Mouse (Mus musculus) limb, embryonic 11.5 days (tissue): ENCODE data around the gene Cdh18. TPM values are rescaled to one million over a fixed set of nuclear protein-coding genes. Genes with fewer than 3 reads are reported as not detected.
A peak's percentile ranks its signal among the peaks of the same experiment; 100 is the strongest.
"Not testable (repeated sequence)": the region's sequence is repeated elsewhere in the genome, so short reads cannot be mapped to it uniquely, and the experiment has no call there.

Source experiments
- ATAC-seq: fragments of 200-750 bp; cut with Nextera tagmentation; 2 replicates; pipeline ENCODE4 v1.8.0; 2017; ENCODE audit warnings: low read depth; ENCODE audit not compliant: insufficient number of reproducible peaks, low FRiP score, low TSS enrichment
- DNase-seq: peaks from one replicate; pipeline ENCODE4 v3.0.0-alpha.2; 2015; ENCODE audit warnings: low spot score
- H3K27ac ChIP-seq: fragments of 300-500 bp; sonication (generic); replicated peaks from 2 replicates; pipeline ENCODE4 v1.5.1; 2014; ENCODE audit warnings: low read depth, mild to moderate bottlenecking, low read length
- H3K27me3 ChIP-seq: fragments of 300-500 bp; sonication (generic); 2 replicates; pipeline ENCODE4 v1.6.1; 2014; ENCODE audit warnings: mild to moderate bottlenecking, low read length, mixed read lengths; ENCODE audit not compliant: control insufficient read depth, insufficient read depth
- H3K36me3 ChIP-seq: fragments of 300-500 bp; sonication (generic); 2 replicates; pipeline ENCODE4 v1.6.1; 2014; ENCODE audit warnings: mild to moderate bottlenecking, low read length, moderate library complexity, mixed read lengths; ENCODE audit not compliant: control insufficient read depth, insufficient read depth
- H3K4me1 ChIP-seq: fragments of 300-500 bp; sonication (generic); 2 replicates; pipeline ENCODE4 v1.6.1; 2014; ENCODE audit warnings: low read length, mixed read lengths; ENCODE audit not compliant: control insufficient read depth, insufficient read depth
- H3K4me2 ChIP-seq: fragments of 300-500 bp; sonication (generic); 2 replicates; pipeline ENCODE4 v1.6.1; 2014; ENCODE audit warnings: low read depth, mild to moderate bottlenecking, moderate library complexity; ENCODE audit not compliant: severe bottlenecking
- H3K4me3 ChIP-seq: fragments of 300-500 bp; sonication (generic); 2 replicates; pipeline ENCODE4 v1.5.1; 2014; ENCODE audit warnings: low read depth, low read length
- H3K9ac ChIP-seq: fragments of 300-500 bp; sonication (generic); 2 replicates; pipeline ENCODE4 v1.6.1; 2014; ENCODE audit warnings: mild to moderate bottlenecking, low read length
- H3K9me3 ChIP-seq: fragments of 300-500 bp; sonication (generic); 2 replicates; pipeline ENCODE4 v1.6.1; 2016; ENCODE audit warnings: low read length; ENCODE audit not compliant: control insufficient read depth
- WGBS: fragments of 180-500 bp; shearing (Covaris S2); extraction: QIAGEN DNeasy Blood & Tissue Kit; methylation state at CpG from one replicate; pipeline ENCODE4 v1.1.7; 2014; 5-methylcytosine and 5-hydroxymethylcytosine counted together
- polyA plus RNA-seq: library from polyadenylated mRNA; unstranded; fragments of >200 nt; fragmentation: Nextera tagmentation; extraction: Ambion mirVana; gene quantifications from 2 replicates; pipeline ENCODE4 v1.2.1, GENCODE M21; 2014

The Cdh18 gene
- polyA plus RNA-seq, 1 experiment from 2014 or later = not detected

DNA sequence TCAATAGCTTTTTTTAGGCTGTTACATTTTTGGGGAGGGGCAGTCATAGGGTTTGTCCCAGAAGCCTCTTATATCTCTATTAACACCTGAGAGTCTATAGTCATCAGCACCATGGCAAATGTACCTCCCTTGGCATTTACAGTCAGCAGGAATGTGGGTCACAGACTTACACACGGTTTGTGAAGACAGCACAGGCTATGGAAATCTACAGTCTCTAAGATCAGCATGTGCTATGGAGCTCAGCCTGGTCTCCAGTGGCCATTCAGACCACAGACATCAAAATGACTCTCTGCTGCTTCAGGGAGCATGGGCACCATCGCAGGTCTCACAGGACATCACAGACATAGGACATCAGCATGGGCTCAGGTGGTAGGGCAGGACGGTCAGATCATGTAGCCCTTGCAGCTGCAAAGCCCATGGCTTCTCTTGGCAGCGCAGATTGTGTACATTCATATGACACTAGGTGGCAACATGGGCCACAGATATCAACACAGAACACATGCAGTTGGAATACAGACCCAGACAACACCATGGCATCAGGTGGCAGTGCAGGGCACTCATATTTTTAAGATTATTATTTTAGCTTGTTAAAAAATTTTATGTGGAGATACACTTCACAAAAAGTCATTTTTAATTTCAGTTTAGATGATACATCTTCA, 497.4 kb downstream of the Cdh18 start:
- Histone ChIP-seq H3K9me3 (no peaks in the 10 kb centered on the region), H3K9ac (no peak overlapping the region), H3K4me3 (no peak overlapping the region), H3K4me2 (no peak overlapping the region), H3K27ac (no peak overlapping the region), H3K36me3 (no peaks in the 10 kb centered on the region), H3K27me3 (no peaks in the 10 kb centered on the region), H3K4me1 (no peaks in the 10 kb centered on the region)
- ATAC-seq (no peak), DNase-seq (no peak)
- 83% methylated on average over 4 of the region's 4 CpGs for WGBS

DNA sequence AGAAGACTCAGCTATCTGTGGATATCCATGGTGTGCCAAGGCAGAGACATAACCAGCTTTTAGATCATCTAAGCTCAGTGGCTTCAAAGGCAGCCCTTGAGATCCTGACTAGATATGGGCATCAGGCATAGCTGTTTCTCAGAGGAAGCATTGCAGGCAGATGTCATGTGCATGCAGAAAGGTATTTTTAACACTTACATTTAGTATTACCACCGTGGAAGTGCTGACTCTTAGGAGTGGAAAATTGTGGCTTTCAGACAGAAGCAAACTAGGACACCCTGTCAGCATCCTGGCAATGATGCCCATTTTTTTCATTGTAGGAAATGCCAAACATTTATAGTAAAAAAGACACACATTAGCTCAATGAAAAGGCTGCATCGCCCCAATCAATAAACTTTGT, 503.2 kb downstream of the Cdh18 start:
- Histone ChIP-seq H3K36me3 (no peaks in the 10 kb centered on the region), H3K9ac (no peak overlapping the region), H3K4me1 (no peaks in the 10 kb centered on the region), H3K4me3 (no peak overlapping the region), H3K4me2 (no peak overlapping the region), H3K27me3 (no peaks in the 10 kb centered on the region), H3K27ac (no peak overlapping the region), H3K9me3 (no peaks in the 10 kb centered on the region)
- no peak for ATAC-seq
- 76% methylated on average over 2 of the region's 2 CpGs for WGBS
- no peak for DNase-seq

DNA sequence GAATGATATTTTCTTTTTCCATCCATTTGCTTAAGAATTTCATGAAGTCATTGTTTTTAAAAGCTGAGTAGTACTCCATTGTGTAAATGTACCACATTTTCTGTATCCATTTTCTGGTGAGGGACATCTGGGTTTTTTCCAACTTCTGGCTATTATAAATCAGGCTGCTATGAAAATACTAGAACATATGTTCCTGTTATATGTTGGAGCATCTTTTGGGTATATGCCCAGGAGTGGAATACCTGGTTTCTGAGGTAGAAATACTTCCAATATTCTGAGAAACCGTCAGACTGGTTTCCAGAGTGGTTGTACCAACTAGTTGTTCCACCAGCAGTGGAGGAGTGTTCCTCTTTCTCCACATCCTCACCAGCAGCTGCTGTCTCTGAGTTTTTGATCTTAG, 536.5 kb downstream of the Cdh18 start:
- H3K9me3 ChIP-seq, H3K27me3 ChIP-seq, ATAC-seq, DNase-seq, H3K4me3 ChIP-seq, H3K9ac ChIP-seq, H3K4me1 ChIP-seq, H3K4me2 ChIP-seq, H3K27ac ChIP-seq, H3K36me3 ChIP-seq: not testable (repeated sequence)
- WGBS = 91% methylated on average over 1 of the region's 1 CpGs

DNA sequence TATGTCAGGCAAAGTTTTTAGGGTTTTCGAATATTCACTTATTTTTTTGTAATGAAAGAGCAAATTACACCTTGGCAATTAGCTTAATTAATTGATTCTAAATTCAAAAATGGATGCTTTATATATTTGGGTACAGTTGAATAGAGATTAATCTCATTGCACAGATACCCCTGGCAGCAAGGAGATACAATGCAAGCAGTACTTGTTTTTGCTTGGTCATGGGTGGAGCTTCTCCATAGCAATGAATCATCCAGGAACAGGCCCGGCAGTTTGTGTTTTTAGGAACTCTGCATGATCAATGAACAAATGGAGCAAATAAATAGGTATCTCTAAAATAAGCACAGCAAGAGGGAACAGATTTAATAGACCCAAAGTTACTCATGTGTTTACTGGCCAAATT, 538.7 kb downstream of the Cdh18 start:
- 79% methylated on average over 2 of the region's 2 CpGs for WGBS
- no peak overlapping the region for H3K4me3 ChIP-seq
- H3K9me3 ChIP-seq = no peaks in the 10 kb centered on the region
- no peaks in the 10 kb centered on the region for H3K27me3 ChIP-seq
- no peak overlapping the region for H3K9ac ChIP-seq
- H3K4me2 ChIP-seq = no peak overlapping the region
- ATAC-seq (no peak), DNase-seq (no peak)
- no peak overlapping the region for H3K27ac ChIP-seq
- H3K36me3 ChIP-seq = no peaks in the 10 kb centered on the region
- H3K4me1 ChIP-seq = no peaks in the 10 kb centered on the region

- Histone ChIP-seq H3K36me3 (no peaks in the 10 kb centered on the region), H3K4me2 (no peak overlapping the region), H3K9ac (no peak overlapping the region), H3K27ac (no peak overlapping the region), H3K27me3 (no peaks in the 10 kb centered on the region), H3K4me3 (no peak overlapping the region), H3K4me1 (no peaks in the 10 kb centered on the region), H3K9me3 (no peaks in the 10 kb centered on the region)
- no peak for ATAC-seq
- DNase-seq = no peak
- WGBS = 86% methylated on average over 5 of the region's 5 CpGs
Observed at GRCm38 (mm10) chr15:23096601-23097000, 547.8 kb downstream of the Cdh18 start.

- H3K4me1 ChIP-seq = no peaks in the 10 kb centered on the region
- H3K4me3 ChIP-seq = no peak overlapping the region
- no peak overlapping the region for H3K27ac ChIP-seq
- no peaks in the 10 kb centered on the region for H3K9me3 ChIP-seq
- no peaks in the 10 kb centered on the region for H3K27me3 ChIP-seq
- 31% methylated on average over 5 of the region's 5 CpGs for WGBS
- H3K4me2 ChIP-seq = no peak overlapping the region
- no peaks in the 10 kb centered on the region for H3K36me3 ChIP-seq
- ATAC-seq (no peak), DNase-seq (peak; percentile 21)
- H3K9ac ChIP-seq = no peak overlapping the region
Observed at GRCm38 (mm10) chr15:23104668-23105380, 556.0 kb downstream of the Cdh18 start.

DNA sequence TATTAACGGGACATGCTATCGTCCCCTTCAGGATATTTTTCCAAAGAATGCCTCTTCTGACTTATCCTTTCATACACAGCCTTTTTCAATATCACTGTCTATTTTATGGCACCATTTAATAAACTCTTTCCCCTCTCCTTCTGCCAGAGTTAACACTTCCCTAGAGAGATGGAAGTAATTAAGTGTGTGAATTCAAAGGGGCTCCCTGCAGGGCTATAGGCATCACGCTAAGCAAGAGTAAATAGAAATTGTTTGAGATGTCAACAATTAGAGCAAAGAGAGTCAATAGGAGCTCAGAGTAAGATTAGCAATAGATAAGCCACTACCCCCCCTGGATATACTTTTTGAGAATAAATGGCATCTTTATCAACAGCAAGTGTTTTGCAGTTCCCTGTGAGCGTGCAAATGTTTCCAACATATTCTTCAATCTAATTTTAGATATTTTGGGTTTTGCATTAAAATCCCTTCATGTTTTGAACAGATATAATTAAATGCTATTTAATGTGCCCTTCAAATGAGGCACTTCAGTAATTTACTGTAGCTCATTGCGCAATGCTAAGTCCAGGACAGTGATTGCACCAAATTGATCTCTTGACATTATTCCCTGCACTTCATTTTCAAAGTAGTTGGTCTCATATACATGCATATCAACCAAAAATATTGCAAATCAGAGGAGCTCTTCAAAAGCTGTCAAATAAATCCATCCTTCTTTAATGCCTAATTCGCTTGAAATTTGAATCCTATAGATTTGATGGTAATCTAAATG, 586.3 kb downstream of the Cdh18 start:
- H3K36me3 ChIP-seq = no peaks in the 10 kb centered on the region
- H3K9ac ChIP-seq = no peak overlapping the region
- no peaks in the 10 kb centered on the region for H3K27me3 ChIP-seq
- no peaks in the 10 kb centered on the region for H3K4me1 ChIP-seq
- H3K4me3 ChIP-seq = no peak overlapping the region
- DNase-seq (no peak), ATAC-seq (no peak)
- no peak overlapping the region for H3K27ac ChIP-seq
- no peak overlapping the region for H3K4me2 ChIP-seq
- H3K9me3 ChIP-seq = no peaks in the 10 kb centered on the region
- WGBS = 72% methylated on average over 6 of the region's 6 CpGs

DNA sequence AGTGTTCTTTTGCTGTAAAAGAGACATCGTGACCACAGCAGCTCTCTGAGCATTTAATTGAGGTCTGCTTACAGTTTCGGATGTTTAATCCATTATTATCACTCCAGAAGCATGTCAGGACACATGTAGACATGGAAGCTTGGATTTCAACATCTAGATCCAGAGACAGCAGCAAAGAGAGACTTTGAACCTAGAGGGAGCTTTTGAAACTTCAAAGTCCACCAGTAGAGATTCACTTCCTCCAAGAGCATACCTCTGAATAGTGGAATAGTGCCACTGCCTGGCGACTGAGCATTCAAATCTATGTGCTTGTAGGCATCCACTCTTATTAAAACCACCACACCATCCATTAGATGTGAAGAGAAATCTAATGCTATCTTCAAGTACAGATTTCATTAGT, 588.1 kb downstream of the Cdh18 start:
- no peak overlapping the region for H3K4me3 ChIP-seq
- no peak overlapping the region for H3K9ac ChIP-seq
- no peaks in the 10 kb centered on the region for H3K36me3 ChIP-seq
- no peak for DNase-seq
- no peak overlapping the region for H3K4me2 ChIP-seq
- ATAC-seq = no peak
- no peaks in the 10 kb centered on the region for H3K4me1 ChIP-seq
- WGBS = 74% methylated on average over 3 of the region's 3 CpGs
- H3K9me3 ChIP-seq = no peaks in the 10 kb centered on the region
- no peaks in the 10 kb centered on the region for H3K27me3 ChIP-seq
- no peak overlapping the region for H3K27ac ChIP-seq
